Mouse (Mus musculus) CH12.LX (cell line): ENCODE results near the gene Abat. TPM values are rescaled to one million over a fixed set of nuclear protein-coding genes. Genes with fewer than 3 reads are reported as not detected.

Experiments
- DNase-seq: peaks from one replicate; pipeline ENCODE4 v3.0.0-alpha.2; 2013; ENCODE audit errors: extremely low read depth
- H3K27ac ChIP-seq: 2 replicates; pipeline ENCODE4 v1.5.1; 2012; ENCODE audit warnings: low read depth, mild to moderate bottlenecking, control low read depth, moderate library complexity; ENCODE audit not compliant: insufficient read depth
- H3K27me3 ChIP-seq: replicated peaks from 2 replicates; pipeline ENCODE3; 2012; ENCODE audit warnings: inconsistent platforms
- H3K36me3 ChIP-seq, 2 experiments: replicated peaks in 1 of 2; 2 replicates each; pipeline versions ENCODE3 to v1.6.1; 2012; ENCODE audit warnings: inconsistent platforms in 1 of 2, low read length in 1 of 2, mild to moderate bottlenecking in 1 of 2, mixed read lengths in 1 of 2, moderate library complexity in 1 of 2; ENCODE audit not compliant: control insufficient read depth in 1 of 2, insufficient read depth in 1 of 2
- H3K4me1 ChIP-seq, 2 experiments: 2 replicates each; pipeline ENCODE4 v1.6.1; 2012; ENCODE audit warnings: inconsistent platforms in 1 of 2, moderate library complexity in 1 of 2; ENCODE audit not compliant: insufficient read depth in 2 of 2, control insufficient read depth in 1 of 2
- H3K4me2 ChIP-seq: 2 replicates; pipeline ENCODE4 v1.6.1; 2012; ENCODE audit warnings: low read depth, mild to moderate bottlenecking, control low read depth; ENCODE audit not compliant: poor library complexity, insufficient read depth, severe bottlenecking
- H3K4me3 ChIP-seq, 3 experiments: fragments of 150-350 bp in 1 of 3; sonication (generic) in 1 of 3; replicated peaks in 1 of 3; 2 replicates each; pipeline versions ENCODE3 to v1.5.1; 2011 to 2012; ENCODE audit warnings: low read depth in 2 of 3, low read length in 2 of 3, mild to moderate bottlenecking in 2 of 3, moderate library complexity in 2 of 3, control low read depth in 1 of 3, improper control_type of control experiment in 1 of 3, inconsistent platforms in 1 of 3, mixed read lengths in 1 of 3; ENCODE audit not compliant: poor library complexity in 1 of 3
- H3K79me2 ChIP-seq: replicated peaks from 2 replicates; pipeline ENCODE4 v1.6.1; 2012; ENCODE audit warnings: mild to moderate bottlenecking, moderate library complexity; ENCODE audit not compliant: control insufficient read depth, poor library complexity, insufficient read depth, severe bottlenecking; ENCODE audit errors: extremely low read depth
- H3K9ac ChIP-seq: 2 replicates; pipeline ENCODE4 v1.6.1; 2012; ENCODE audit warnings: low read depth, mild to moderate bottlenecking, control low read depth, moderate library complexity; ENCODE audit not compliant: insufficient read depth
- H3K9me3 ChIP-seq: replicated peaks from 2 replicates; pipeline ENCODE3; 2012; ENCODE audit warnings: low read length, inconsistent platforms, mixed read lengths
- CHD1 ChIP-seq: IDR thresholded peaks from 2 replicates; pipeline ENCODE4 v1.6.1; 2012; ENCODE audit warnings: low read depth, low read length, improper control_type of control experiment, inconsistent platforms
- CHD2 ChIP-seq: IDR thresholded peaks from 2 replicates; pipeline ENCODE4 v1.6.1; 2011; ENCODE audit warnings: low read length, improper control_type of control experiment
- E2F4 ChIP-seq: IDR thresholded peaks from 2 replicates; pipeline ENCODE4 v1.6.1; 2011; ENCODE audit warnings: low read depth, low read length, improper control_type of control experiment; ENCODE audit not compliant: insufficient replicate concordance
- EP300 ChIP-seq: IDR thresholded peaks from 2 replicates; pipeline ENCODE4 v1.6.1; 2011; ENCODE audit warnings: low read length, improper control_type of control experiment
- HCFC1 ChIP-seq: IDR thresholded peaks from 2 replicates; pipeline ENCODE4 v1.6.1; 2012; ENCODE audit warnings: low read depth, mild to moderate bottlenecking, inconsistent platforms, low read length, improper control_type of control experiment
- JUND ChIP-seq: conservative IDR thresholded peaks from 2 replicates; pipeline ENCODE4 v1.6.1; 2011; ENCODE audit warnings: low read depth, low read length, improper control_type of control experiment
- KAT2A ChIP-seq: IDR thresholded peaks from 2 replicates; pipeline ENCODE4 v1.6.1; 2012; ENCODE audit warnings: low read length, improper control_type of control experiment, inconsistent platforms; ENCODE audit not compliant: insufficient replicate concordance
- MAZ ChIP-seq: IDR thresholded peaks from 2 replicates; pipeline ENCODE4 v1.6.1; 2012; ENCODE audit warnings: low read depth, mild to moderate bottlenecking, inconsistent platforms, low read length, improper control_type of control experiment, moderate library complexity
- MEF2A ChIP-seq: IDR thresholded peaks from 2 replicates; pipeline ENCODE4 v1.6.1; 2014; ENCODE audit warnings: low read depth, mild to moderate bottlenecking, inconsistent platforms, low read length, improper control_type of control experiment, borderline replicate concordance
- MXI1 ChIP-seq: IDR thresholded peaks from 2 replicates; pipeline ENCODE4 v1.6.1; 2011; ENCODE audit warnings: mild to moderate bottlenecking, low read depth, low read length, improper control_type of control experiment
- NELFE ChIP-seq: IDR thresholded peaks from 2 replicates; pipeline ENCODE4 v1.6.1; 2011; ENCODE audit warnings: low read depth, low read length, improper control_type of control experiment
- NRF1 ChIP-seq: IDR thresholded peaks from 2 replicates; pipeline ENCODE4 v1.6.1; 2014; ENCODE audit warnings: low read depth, mild to moderate bottlenecking, inconsistent platforms, low read length, improper control_type of control experiment, moderate library complexity
- PAX5 ChIP-seq: IDR thresholded peaks from 2 replicates; pipeline ENCODE4 v1.6.1; 2012; ENCODE audit warnings: low read length, inconsistent platforms, mixed read lengths
- POLR2A ChIP-seq: IDR thresholded peaks from 2 replicates; pipeline ENCODE4 v1.6.1; 2011; ENCODE audit warnings: low read depth, mild to moderate bottlenecking, improper control_type of control experiment, low read length
- RAD21 ChIP-seq: IDR thresholded peaks from 2 replicates; pipeline ENCODE4 v1.6.1; 2011; ENCODE audit warnings: low read depth, mild to moderate bottlenecking, low read length, improper control_type of control experiment, moderate library complexity
- RCOR1 ChIP-seq: conservative IDR thresholded peaks from 2 replicates; pipeline ENCODE4 v1.6.1; 2012; ENCODE audit warnings: low read depth, mild to moderate bottlenecking, inconsistent platforms, low read length, improper control_type of control experiment
- SIN3A ChIP-seq: IDR thresholded peaks from 2 replicates; pipeline ENCODE4 v1.6.1; 2012; ENCODE audit warnings: low read length, improper control_type of control experiment, inconsistent platforms
- SMC3 ChIP-seq: IDR thresholded peaks from 2 replicates; pipeline ENCODE4 v1.6.1; 2011; ENCODE audit warnings: low read depth, low read length, improper control_type of control experiment
- TBP ChIP-seq: conservative IDR thresholded peaks from 2 replicates; pipeline ENCODE4 v1.6.1; 2011; ENCODE audit warnings: low read depth, low read length, improper control_type of control experiment
- TCF12 ChIP-seq: IDR thresholded peaks from 2 replicates; pipeline ENCODE4 v1.6.1; 2014; ENCODE audit warnings: low read depth, mild to moderate bottlenecking, inconsistent platforms, low read length, improper control_type of control experiment
- UBTF ChIP-seq: IDR thresholded peaks from 2 replicates; pipeline ENCODE4 v1.6.1; 2012; ENCODE audit warnings: low read depth, mild to moderate bottlenecking, inconsistent platforms, low read length, improper control_type of control experiment, moderate library complexity
- ZKSCAN1 ChIP-seq: IDR thresholded peaks from 2 replicates; pipeline ENCODE4 v1.6.1; 2012; ENCODE audit warnings: low read depth, inconsistent platforms, low read length, improper control_type of control experiment, borderline replicate concordance
- ZNF384 ChIP-seq: IDR thresholded peaks from 2 replicates; pipeline ENCODE4 v1.6.1; 2012; ENCODE audit warnings: low read depth, low read length, improper control_type of control experiment, inconsistent platforms
- dilution Hi-C: fragments of 300-500 bp; cut with MboI; formaldehyde crosslinking; loops from 2 replicates; pipeline ENCODE4 v1.14.3; 2020; ENCODE audit warnings: low sequenced_read_pairs; ENCODE audit not compliant: extremely low pct_unique_long_range_greater_than_20kb, extremely low pct_ligation_motif_present
- in situ Hi-C: fragments of 300-500 bp; cut with MboI; formaldehyde crosslinking; loops from 3 replicates; pipeline ENCODE4 v1.14.3; 2019; ENCODE audit warnings: low sequenced_read_pairs, low pct_ligation_motif_present, low pct_unique_long_range_greater_than_20kb, mixed read lengths
- polyA plus RNA-seq: library from polyadenylated mRNA; unstranded; fragments of >175 nt; gene quantifications from 2 replicates; pipeline ENCODE4 v1.2.1, GENCODE M21; 2012; ENCODE audit warnings: low read depth; ENCODE audit not compliant: insufficient read length
- total RNA-seq, 2 experiments: library from RNA; depleted of rRNA; stranded (reverse); fragments of 300-350 nt in 1 of 2; fragments of >200 nt in 1 of 2; gene quantifications; 2 replicates each; pipeline ENCODE4 v1.2.3; 2012 to 2014

The Abat gene
- total and polyA plus RNA-seq, 3 experiments = 0.17 TPM; not detected in 2

GRCm38 (mm10) chr16:8663606-8664539, 150.6 kb downstream of the Abat start:
- in situ Hi-C loops (no loop called here), dilution Hi-C loops (no loop called here)

DNA sequence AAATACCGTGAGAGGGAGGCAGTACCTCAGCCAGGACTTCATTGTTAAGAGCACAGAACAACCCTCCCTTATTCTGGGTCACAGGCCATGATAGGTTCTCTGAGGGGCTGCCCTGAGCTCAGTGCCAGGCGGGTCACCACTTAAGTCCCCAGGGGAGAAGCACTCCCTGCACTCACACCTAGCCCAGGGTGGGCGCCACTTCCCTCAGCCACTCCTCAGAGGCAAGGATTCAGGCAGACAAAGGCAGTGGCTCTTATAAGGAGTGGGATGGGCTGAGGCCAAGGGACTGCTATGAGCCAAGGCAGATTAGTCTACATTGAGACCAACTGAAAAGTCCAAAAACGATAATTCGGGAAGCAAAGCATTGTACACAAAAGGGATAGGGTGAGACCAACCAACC, 152.1 kb downstream of the Abat start:
- peaks cover 33 to 78% of the 10 kb centered on the region in 2 experiments for H3K36me3 ChIP-seq
- H3K79me2 ChIP-seq = no peaks in the 10 kb centered on the region
- H3K4me3 ChIP-seq = no peak overlapping the region
- no peak overlapping the region for H3K9ac ChIP-seq
- H3K27ac ChIP-seq = no peak overlapping the region
- in situ Hi-C loops = no loop called here
- no peak overlapping the region for H3K4me2 ChIP-seq
- H3K4me1 ChIP-seq = peaks cover 22 to 47% of the 10 kb centered on the region in 2 experiments
- H3K9me3 ChIP-seq = no peaks in the 10 kb centered on the region
- TF ChIP-seq RCOR1 (no peak), JUND (no peak), EP300 (no peak), KAT2A (no peak), SIN3A (no peak), MXI1 (no peak), NRF1 (no peak), MAZ (no peak)
- TF ChIP-seq, all 38 proteins: peak for 0
- dilution Hi-C loops = no loop called here
- H3K27me3 ChIP-seq = no peaks in the 10 kb centered on the region
- DNase-seq = no peak

More at GRCm38 (mm10) chr16:8663606-8664539, 150.6 kb downstream of the Abat start:
- H3K27ac ChIP-seq = no peak overlapping the region
- DNase-seq = no peak
- no peak overlapping the region for H3K9ac ChIP-seq
- peaks cover 42 to 83% of the 10 kb centered on the region in 2 experiments for H3K36me3 ChIP-seq
- H3K4me1 ChIP-seq = peaks cover 18 to 32% of the 10 kb centered on the region in 2 experiments; a peak in 3 of 4 replicates
- H3K9me3 ChIP-seq = no peaks in the 10 kb centered on the region
- no peaks in the 10 kb centered on the region for H3K79me2 ChIP-seq
- H3K27me3 ChIP-seq = no peaks in the 10 kb centered on the region
- no peak overlapping the region for H3K4me3 ChIP-seq
- TF ChIP-seq CHD2 = no peak
- no peak for TF ChIP-seq RCOR1
- TF ChIP-seq TBP = no peak
- no peak for TF ChIP-seq HCFC1
- TF ChIP-seq CHD1 = no peak
- TF ChIP-seq POLR2A = no peak
- TF ChIP-seq SMC3 = no peak
- no peak for TF ChIP-seq E2F4
- TF ChIP-seq UBTF = no peak
- TF ChIP-seq MEF2A = no peak
- no peak for TF ChIP-seq NRF1
- TF ChIP-seq PAX5 = no peak
- no peak for TF ChIP-seq ZNF384
- TF ChIP-seq NELFE = no peak
- no peak for TF ChIP-seq RAD21
- no peak for TF ChIP-seq MXI1
- no peak for TF ChIP-seq TCF12
- no peak for TF ChIP-seq ZKSCAN1
- no peak for TF ChIP-seq EP300
- H3K4me2 ChIP-seq = no peak overlapping the region
